Mouse (Mus musculus): Measurements from ENCODE around the gene Dock8.

- TF ChIP-seq GATA1 (IDR thresholded peaks at IDR 0.05; ENCODE audit: borderline replicate concordance, low read length) (no peak), FLI1 (IDR thresholded peaks at IDR 0.05; ENCODE audit: low read length) (no peak)
These were observed 12.0 kb upstream of the Dock8 start for GRCm38 (mm10) chr19:24987355-24987754.

Measured in megakaryocyte, embryonic 14.5 days (primary cell).